ENCODE assay signal across 27 mouse cellular contexts in the genomic region with DNA sequence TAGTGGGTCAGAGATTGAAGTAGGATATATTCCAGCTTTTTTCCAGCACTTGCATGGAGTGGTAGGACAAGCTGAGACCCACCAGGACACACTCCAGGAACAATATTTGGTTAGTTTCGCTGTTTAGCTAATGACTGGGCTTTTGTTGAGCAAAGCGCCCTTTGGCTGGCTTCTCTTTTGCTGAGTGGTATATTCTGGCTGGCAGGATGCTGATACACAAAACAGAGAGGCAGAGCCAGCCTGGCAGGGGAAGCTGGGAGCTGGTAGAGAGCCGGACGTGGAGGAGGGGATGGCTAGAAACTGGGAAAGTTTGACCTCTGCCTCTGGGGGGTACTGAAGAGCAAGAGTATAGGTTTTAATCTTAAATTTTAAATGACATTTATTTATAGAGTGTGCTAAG. TPM values are rescaled to one million over a fixed set of nuclear protein-coding genes. Genes with fewer than 3 reads are reported as not detected.
DNase-seq lines count a peak whose midpoint lies in the region; ATAC-seq and TF ChIP-seq lines count a peak whose summit lies in the region.
"Had no signal": no experiment of that assay in that cellular context is flagged by ENCODE, and none has a peak within 500 bp of the region (broad histone marks: within the 10 kb centered on the region; RNA-seq: fewer than 3 reads in every experiment).

No protein-coding gene starts in this region.

- 24% methylated on average over 4 of the region's 4 CpGs for WGBS in forebrain, postnatal 0 days
- WGBS in forebrain, embryonic 15.5 days, result 39% methylated on average over 4 of the region's 4 CpGs
- 50% methylated on average over 4 of the region's 4 CpGs for WGBS in kidney, adult 2 months

- H3K27me3 ChIP-seq in forebrain, postnatal 0 days (ENCODE audit: insufficient read depth, low read length), result no peaks in the 10 kb centered on the region
- no peaks in the 10 kb centered on the region for H3K27me3 ChIP-seq in forebrain, embryonic 15.5 days
- no peaks in the 10 kb centered on the region for H3K27me3 ChIP-seq in kidney, adult 2 months (replicated peaks; ENCODE audit: control insufficient read depth, insufficient read depth, low read length)
- H3K27me3 ChIP-seq: embryonic facial prominence, embryonic 12.5 days; forebrain, embryonic 13.5 days; heart, embryonic 15.5 days; liver, embryonic 15.5 days; midbrain, embryonic 15.5 days had no signal

- no peak for TF ChIP-seq POLR2A in kidney, adult 2 months (IDR thresholded peaks at IDR 0.05; ENCODE audit: low read depth, low read length)

- no peak overlapping the region for H3K27ac ChIP-seq in forebrain, postnatal 0 days (ENCODE audit: low read depth, low read length)
- no peak overlapping the region for H3K27ac ChIP-seq in forebrain, embryonic 15.5 days (replicated peaks)
- no peak overlapping the region for H3K27ac ChIP-seq in kidney, adult 2 months (ENCODE audit: insufficient read depth, low read depth, low read length)
- no peak overlapping the region for H3K27ac ChIP-seq in gastrocnemius, adult 2 months
- H3K27ac ChIP-seq: embryonic facial prominence, embryonic 12.5 days; forebrain, embryonic 13.5 days; heart, embryonic 10.5 days; heart, embryonic 15.5 days; liver, embryonic 15.5 days; midbrain, embryonic 15.5 days; stomach, postnatal 0 days had no signal

- H3K9me3 ChIP-seq in forebrain, postnatal 0 days (ENCODE audit: low read length), result no peaks in the 10 kb centered on the region
- H3K9me3 ChIP-seq in forebrain, embryonic 15.5 days, result no peaks in the 10 kb centered on the region
- H3K9me3 ChIP-seq: embryonic facial prominence, embryonic 12.5 days; forebrain, embryonic 13.5 days; heart, embryonic 10.5 days; heart, embryonic 15.5 days; liver, embryonic 15.5 days; midbrain, embryonic 15.5 days had no signal

- intact Hi-C loops in gastrocnemius, adult 2 months (cut with DNase I), result no loop called here

- no peaks in the 10 kb centered on the region for H3K36me3 ChIP-seq in forebrain, postnatal 0 days (ENCODE audit: insufficient read depth)
- no peaks in the 10 kb centered on the region for H3K36me3 ChIP-seq in forebrain, embryonic 15.5 days
- H3K36me3 ChIP-seq in kidney, adult 2 months (ENCODE audit: control insufficient read depth, insufficient read depth, low read length), result no peaks in the 10 kb centered on the region
- H3K36me3 ChIP-seq: embryonic facial prominence, embryonic 12.5 days; heart, embryonic 10.5 days; heart, embryonic 15.5 days; liver, embryonic 15.5 days; midbrain, embryonic 15.5 days had no signal

- peak; percentile 66 for ATAC-seq in forebrain, postnatal 0 days
- ATAC-seq in forebrain, embryonic 15.5 days (replicated peaks), result no peak
- no peak for ATAC-seq in granulocyte monocyte progenitor cell, adult 5-6 weeks (replicated peaks; ENCODE audit: poor library complexity, severe bottlenecking)
- ATAC-seq: forebrain, embryonic 13.5 days; inflammation-experienced regulatory T-cells, adult 6 months; lung, postnatal 0 days; midbrain, embryonic 15.5 days had no signal

- H3K4me1 ChIP-seq in forebrain, postnatal 0 days (ENCODE audit: insufficient read depth), result no peaks in the 10 kb centered on the region
- H3K4me1 ChIP-seq in forebrain, embryonic 15.5 days, result 0 out of 2 replicates have a peak, but pooled peaks cover 3% of the 10 kb centered on the region
- H3K4me1 ChIP-seq in kidney, adult 2 months (ENCODE audit: control insufficient read depth, insufficient read depth, low read length), result no peaks in the 10 kb centered on the region; the same call in 1 of the 2 replicates
- H3K4me1 ChIP-seq: embryonic facial prominence, embryonic 12.5 days; forebrain, embryonic 13.5 days; heart, embryonic 10.5 days; heart, embryonic 15.5 days; liver, embryonic 15.5 days; midbrain, embryonic 15.5 days had no signal

- no peak overlapping the region for H3K9ac ChIP-seq in forebrain, postnatal 0 days
- no peak overlapping the region for H3K9ac ChIP-seq in forebrain, embryonic 15.5 days (replicated peaks)
- H3K9ac ChIP-seq: embryonic facial prominence, embryonic 12.5 days; forebrain, embryonic 13.5 days; heart, embryonic 15.5 days; liver, embryonic 15.5 days; midbrain, embryonic 15.5 days had no signal

- no peak overlapping the region for H3K4me2 ChIP-seq in forebrain, postnatal 0 days (ENCODE audit: low read depth)
- no peak overlapping the region for H3K4me2 ChIP-seq in forebrain, embryonic 15.5 days (replicated peaks)
- H3K4me2 ChIP-seq: embryonic facial prominence, embryonic 12.5 days; forebrain, embryonic 13.5 days; heart, embryonic 15.5 days; liver, embryonic 15.5 days; midbrain, embryonic 15.5 days had no signal

- no peak overlapping the region for H3K4me3 ChIP-seq in forebrain, postnatal 0 days (ENCODE audit: low read depth, low read length)
- no peak overlapping the region for H3K4me3 ChIP-seq in forebrain, embryonic 15.5 days
- no peak overlapping the region for H3K4me3 ChIP-seq in kidney, adult 2 months (ENCODE audit: insufficient read depth, low read depth, low read length)
- H3K4me3 ChIP-seq in gastrocnemius, adult 2 months, result no peak overlapping the region
- H3K4me3 ChIP-seq: embryonic facial prominence, embryonic 12.5 days; forebrain, embryonic 13.5 days; heart, embryonic 10.5 days; heart, embryonic 15.5 days; liver, embryonic 15.5 days; midbrain, embryonic 15.5 days had no signal

- no peak for TF ChIP-seq CTCF in forebrain, postnatal 0 days (IDR thresholded peaks at IDR 0.05; ENCODE audit: low read depth)
- no peak for TF ChIP-seq CTCF in kidney, adult 2 months (conservative IDR thresholded peaks at IDR 0.05; ENCODE audit: insufficient read depth, insufficient read length, low read depth, low read length)
- no peak for TF ChIP-seq CTCF in gastrocnemius, adult 2 months (IDR thresholded peaks at IDR 0.05)

- DNase-seq in forebrain, postnatal 0 days, result peak; percentile 29
- peak; percentile 40 for DNase-seq in kidney, adult 2 months
- no peak for DNase-seq in kidney, adult 18-20 months
- peak; percentile 47 for DNase-seq in Muller cell, postnatal 12 days (ENCODE audit: inconsistent ontology term)
- DNase-seq in brain, adult 2 months (ENCODE audit: low read depth, low spot score), result peak; percentile 33
- no peak for DNase-seq in gastrocnemius, adult 2 months
- DNase-seq: adrenal gland, adult 2 months; adrenal gland, postnatal 36 days; cerebellum, adult 8-10 months; cerebellum, postnatal 36 days; kidney, adult 8-10 months; kidney, postnatal 10 days; liver; spleen, adult 18-20 months; thymus, adult 18-20 months; thymus, postnatal 25 days had no signal

RNA-seq across cellular contexts. Expression of a gene that starts 13.8 kb away (rescaled TPM):
- 109 and 120 TPM in 2 replicates for total RNA-seq in forebrain, postnatal 0 days (2014; rRNA removed)
- polyA plus RNA-seq in forebrain, postnatal 0 days (2015; fragmentation: Nextera tagmentation; extraction: Ambion mirVana), result 30.5 and 45.0 TPM in 2 replicates
- 75.9 and 76.1 TPM in 2 replicates for polyA plus RNA-seq in forebrain, embryonic 15.5 days (2015; fragmentation: Nextera tagmentation; extraction: Ambion mirVana)
- 89.9 and 114 TPM in 2 replicates for polyA plus RNA-seq in kidney, adult 2 months (2012; rRNA removed)
- 1 to 10 TPM; 1.5 to 2.5 TPM for total RNA-seq in gastrocnemius, adult 2 months (2021)
- 0.17 TPM in 1 of 2 replicates, not detected in the other for total RNA-seq in granulocyte monocyte progenitor cell, adult 5-6 weeks (2014; fragmentation: Nextera tagmentation)
- total RNA-seq in granulocyte monocyte progenitor cell, adult 5-6 weeks (2017), result 0.04 TPM in 1 of 2 replicates, not detected in the other

Comparison
In these comparisons a context has a peak if more than half of its experiments do, and no peak if none do; other contexts are left out.
1. DNase-seq: peak in forebrain, postnatal 0 days (single experiment), kidney, adult 2 months (single experiment), Muller cell, postnatal 12 days (single experiment) and brain, adult 2 months (single experiment); none in kidney, adult 18-20 months (single experiment) and gastrocnemius, adult 2 months (single experiment).
2. RNA of a gene that starts 13.8 kb away (total RNA-seq): 109 to 120 TPM in forebrain, postnatal 0 days; 1.5 to 2.5 TPM in gastrocnemius, adult 2 months and 0.04 to 0.17 TPM in granulocyte monocyte progenitor cell, adult 5-6 weeks; every median in the first group is over 10 times any median in the second.